Mouse (Mus musculus) embryonic fibroblast, embryonic 13.5 days (primary cell): ENCODE measurements around the gene Omp.

Source experiments
- CTCF ChIP-seq: IDR thresholded peaks from 2 replicates; pipeline ENCODE4 v1.5.1; 2011; ENCODE audit warnings: mild to moderate bottlenecking, control low read depth, low read length, moderate library complexity, borderline replicate concordance; ENCODE audit not compliant: insufficient read depth
- POLR2A ChIP-seq: IDR thresholded peaks from 2 replicates; pipeline ENCODE4 v1.6.1; 2011; ENCODE audit warnings: low read depth, mild to moderate bottlenecking, control low read depth, low read length, moderate library complexity

DNA sequence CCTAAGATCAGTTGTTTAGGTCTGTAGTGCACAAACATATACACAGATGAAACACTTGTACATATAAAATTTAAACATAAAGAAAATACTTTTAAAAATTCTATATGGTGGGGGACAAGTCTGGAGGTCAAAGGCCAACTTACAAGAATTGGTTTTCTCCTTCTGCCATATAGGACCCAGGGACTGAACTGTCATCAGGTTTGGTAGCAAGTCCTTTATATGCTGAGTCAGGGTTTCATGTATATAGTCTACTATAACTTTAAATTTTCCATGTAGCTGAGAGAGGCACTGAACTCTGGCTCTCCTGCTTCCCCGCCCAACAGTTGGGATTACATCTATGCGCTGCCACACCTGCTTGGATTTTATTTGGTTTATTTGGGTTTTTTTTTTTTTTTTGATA lies 42.9 kb upstream of the Omp start:
- TF ChIP-seq CTCF (no peak), POLR2A (no peak)
